Mouse (Mus musculus): ENCODE measurements around the gene S100a10. TPM values are rescaled to one million over a fixed set of nuclear protein-coding genes. Genes with fewer than 3 reads are reported as not detected.

The S100a10 gene
- polyA plus RNA-seq (2012; rRNA removed), result 123 and 162 TPM in 2 replicates

DNA sequence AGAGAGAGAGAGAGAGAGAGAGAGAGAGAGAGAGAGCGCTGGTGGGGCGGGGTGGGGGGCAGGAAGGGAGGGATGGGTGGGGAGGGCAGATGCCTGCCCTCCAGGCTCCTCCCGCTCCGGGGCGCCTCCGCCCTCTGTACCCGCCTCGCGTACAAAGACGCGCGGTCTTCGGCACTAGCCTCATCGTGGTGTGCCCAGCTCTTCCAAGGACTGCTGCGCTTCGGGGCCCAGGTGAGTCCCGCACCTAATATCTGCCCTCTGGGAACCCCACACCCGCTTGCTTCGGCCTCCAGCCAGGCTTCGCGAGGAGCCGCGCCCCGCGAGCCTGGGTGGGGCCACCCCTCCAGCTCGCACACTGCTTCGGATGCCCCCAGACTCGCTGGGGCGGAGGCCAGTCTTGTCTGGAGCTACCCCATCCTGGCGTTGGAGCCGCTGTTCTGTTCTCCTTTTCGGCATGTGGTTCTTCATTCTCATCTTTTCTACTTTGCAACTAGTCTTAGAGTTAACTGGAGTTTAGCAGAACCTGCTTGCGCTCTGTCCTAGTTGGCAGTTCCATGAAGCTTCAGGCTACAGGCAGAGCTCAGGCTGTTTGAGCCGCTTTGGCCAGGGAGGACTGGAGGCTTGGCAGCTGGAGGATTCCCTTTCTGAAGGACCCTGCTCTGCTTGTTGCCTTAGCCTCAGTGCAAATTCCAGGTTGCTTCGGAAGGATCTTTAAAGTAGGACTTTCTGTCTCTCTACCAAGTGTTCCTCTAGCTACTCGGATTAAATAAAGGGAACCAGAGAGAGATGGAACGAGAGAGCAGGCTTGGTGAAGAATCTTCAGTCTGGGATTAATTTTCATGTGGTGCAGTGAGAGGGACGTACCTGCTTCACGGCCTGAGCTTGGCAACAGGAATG lies at the start of gene S100a10:
Gene S100a10 (plus strand): TSS at position 100 of the 897 bp plus-strand sequence.

DNA sequence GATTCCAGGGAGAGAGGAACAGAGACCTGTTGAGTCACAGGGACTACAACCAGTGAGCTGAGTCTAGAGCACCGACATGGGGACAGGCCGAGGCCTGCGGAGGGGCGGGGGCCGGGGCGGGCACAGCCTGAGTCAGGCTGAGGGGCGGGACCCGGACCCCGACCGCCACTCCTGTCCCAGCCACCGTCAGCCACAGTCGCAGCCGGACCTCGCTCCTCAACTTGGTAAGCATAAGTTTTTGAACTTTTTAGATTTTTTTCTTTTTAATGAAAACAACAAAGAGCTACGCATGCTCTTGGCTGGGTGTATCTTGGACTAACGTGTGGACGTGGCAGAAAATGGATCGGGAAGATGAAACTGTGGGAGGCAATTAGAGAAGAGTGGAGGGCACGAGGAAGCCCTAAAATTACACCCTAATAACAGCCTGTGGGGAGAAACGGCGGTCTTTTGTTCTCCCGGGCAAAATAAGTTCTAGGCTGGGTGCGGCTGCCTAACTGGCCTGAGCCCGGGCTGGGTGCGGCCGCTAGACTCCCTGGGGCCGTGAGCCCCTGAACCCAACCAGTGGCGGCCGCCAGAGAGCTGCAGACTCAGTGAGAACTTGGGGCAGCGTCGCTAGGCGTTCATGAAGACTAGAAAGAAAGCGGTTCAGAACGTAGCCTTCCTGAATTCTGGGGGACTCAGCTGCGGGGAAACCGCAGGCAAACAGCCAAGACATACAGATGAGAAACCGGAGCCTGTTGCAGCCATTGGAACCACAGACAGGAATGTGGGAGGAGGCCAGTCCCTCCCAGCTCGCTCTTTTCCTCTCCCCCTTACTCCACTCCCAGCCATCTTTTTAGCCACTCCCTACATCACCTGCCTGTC lies 34.3 kb upstream of the S100a10 start, which contains the start of gene S100a11:
Gene S100a11 (plus strand): TSS at position 159 of the 864 bp plus-strand sequence.

Other genes starting within 250 kb of the S100a10 start
- gene Hrnr, start 235.3 kb upstream of the S100a10 start, polyA plus RNA-seq (2012; rRNA removed), result not detected in 2 replicates
- gene Rptn, start 161.4 kb upstream of the S100a10 start, polyA plus RNA-seq (2012; rRNA removed), result not detected in 2 replicates
- 0.67 and 0.80 TPM in 2 replicates for gene Tchh, start 112.8 kb upstream of the S100a10 start, polyA plus RNA-seq (2012; rRNA removed)
- 0.03 TPM in 1 of 2 replicates, not detected in the other for gene Tchhl1, start 86.3 kb upstream of the S100a10 start, polyA plus RNA-seq (2012; rRNA removed)
- 58.6 and 85.5 TPM in 2 replicates for gene S100a11, start 34.6 kb upstream of the S100a10 start, polyA plus RNA-seq (2012; rRNA removed)
- gene Tdpoz2, start 97.6 kb downstream of the S100a10 start, polyA plus RNA-seq (2012; rRNA removed), result not detected in 2 replicates
- gene Tdpoz1, start 121.2 kb downstream of the S100a10 start, polyA plus RNA-seq (2012; rRNA removed), result not detected in 2 replicates
- gene Gm37596, start 138.0 kb downstream of the S100a10 start, polyA plus RNA-seq (2012; rRNA removed), result not detected in 2 replicates
- not detected in 2 replicates for gene Gm5773, start 217.9 kb downstream of the S100a10 start, polyA plus RNA-seq (2012; rRNA removed)
- gene Tdpoz4, start 241.3 kb downstream of the S100a10 start, polyA plus RNA-seq (2012; rRNA removed), result not detected in 2 replicates